Mouse (Mus musculus) forebrain, embryonic 11.5 days (tissue): Measurements from ENCODE around the gene Nol3. TPM values are rescaled to one million over a fixed set of nuclear protein-coding genes. Genes with fewer than 3 reads are reported as not detected.
A peak's percentile ranks its signal among the peaks of the same experiment; 100 is the strongest.

ENCODE experiments used
- ATAC-seq: fragments of 200-750 bp; cut with Nextera tagmentation; replicated peaks from 2 replicates; pipeline ENCODE4 v1.8.0; 2017; ENCODE audit warnings: moderate TSS enrichment; ENCODE audit not compliant: low FRiP score
- DNase-seq: peaks from one replicate; pipeline ENCODE4 v3.0.0-alpha.2; 2017; ENCODE audit warnings: low spot score
- H3K27ac ChIP-seq: fragments of 300-500 bp; sonication (generic); 2 replicates; pipeline ENCODE4 v1.5.1; 2014; ENCODE audit warnings: low read depth, low read length
- H3K27me3 ChIP-seq: fragments of 300-500 bp; sonication (generic); 2 replicates; pipeline ENCODE4 v1.6.1; 2014; ENCODE audit warnings: mild to moderate bottlenecking, low read length, mixed read lengths; ENCODE audit not compliant: control insufficient read depth, insufficient read depth
- H3K36me3 ChIP-seq: fragments of 300-500 bp; sonication (generic); 2 replicates; pipeline ENCODE4 v1.6.1; 2014; ENCODE audit warnings: mild to moderate bottlenecking, low read length, moderate library complexity, mixed read lengths; ENCODE audit not compliant: control insufficient read depth, insufficient read depth
- H3K4me1 ChIP-seq: fragments of 300-500 bp; sonication (generic); replicated peaks from 2 replicates; pipeline ENCODE4 v1.6.1; 2014; ENCODE audit warnings: low read length, mixed read lengths; ENCODE audit not compliant: control insufficient read depth, insufficient read depth
- H3K4me2 ChIP-seq: fragments of 300-500 bp; sonication (generic); 2 replicates; pipeline ENCODE4 v1.6.1; 2014; ENCODE audit warnings: low read depth, mild to moderate bottlenecking, low read length, moderate library complexity, mixed read lengths; ENCODE audit not compliant: severe bottlenecking
- H3K4me3 ChIP-seq: fragments of 300-500 bp; sonication (generic); 2 replicates; pipeline ENCODE4 v1.5.1; 2014; ENCODE audit warnings: low read depth, low read length
- H3K9ac ChIP-seq: fragments of 300-500 bp; sonication (generic); 2 replicates; pipeline ENCODE4 v1.6.1; 2014; ENCODE audit warnings: low read length
- H3K9me3 ChIP-seq: fragments of 300-500 bp; sonication (generic); 2 replicates; pipeline ENCODE4 v1.6.1; 2016; ENCODE audit warnings: low read length, mixed read lengths; ENCODE audit not compliant: control insufficient read depth
- WGBS: fragments of 180-500 bp; shearing (Covaris S2); extraction: QIAGEN DNeasy Blood & Tissue Kit; methylation state at CpG from one replicate; pipeline ENCODE4 v1.1.7; 2014; 5-methylcytosine and 5-hydroxymethylcytosine counted together
- polyA plus RNA-seq: library from polyadenylated mRNA; unstranded; fragments of >200 nt; fragmentation: Nextera tagmentation; extraction: Ambion mirVana; gene quantifications from 2 replicates; pipeline ENCODE4 v1.2.1, GENCODE M21; 2014

Nol3 gene
- polyA plus RNA-seq, 1 experiment from 2014 or later: 1.6 TPM

GRCm38 (mm10) chr8:105306146-105306691 is 30.3 kb downstream of the Nol3 start:
- DNase-seq (no peak), ATAC-seq (peak; percentile 16; the same call in 1 of the 2 replicates)
- no peak overlapping the region for H3K27ac ChIP-seq
- H3K4me2 ChIP-seq: peak overlapping the region; percentile 33; the same call in 1 of the 2 replicates
- no peaks in the 10 kb centered on the region for H3K9me3 ChIP-seq
- peaks cover 5% of the 10 kb centered on the region for H3K4me1 ChIP-seq
- no peak overlapping the region for H3K9ac ChIP-seq
- H3K27me3 ChIP-seq: no peaks in the 10 kb centered on the region
- no peak overlapping the region for H3K4me3 ChIP-seq
- 60% methylated on average over 5 of the region's 5 CpGs for WGBS
- H3K36me3 ChIP-seq: peaks cover 12% of the 10 kb centered on the region

GRCm38 (mm10) chr8:105307670-105308069 is 31.7 kb downstream of the Nol3 start:
- ATAC-seq (no peak), DNase-seq (no peak)
- Histone ChIP-seq H3K9ac (no peak overlapping the region), H3K9me3 (no peaks in the 10 kb centered on the region), H3K4me3 (no peak overlapping the region), H3K27me3 (no peaks in the 10 kb centered on the region), H3K27ac (no peak overlapping the region), H3K4me1 (peaks cover 5% of the 10 kb centered on the region), H3K36me3 (peaks cover 5% of the 10 kb centered on the region), H3K4me2 (no peak overlapping the region)
- WGBS: 94% methylated on average over 13 of the region's 13 CpGs

- no peak overlapping the region for H3K4me2 ChIP-seq
- 96% methylated on average over 10 of the region's 10 CpGs for WGBS
- DNase-seq (no peak), ATAC-seq (no peak)
- no peak overlapping the region for H3K4me3 ChIP-seq
- no peaks in the 10 kb centered on the region for H3K27me3 ChIP-seq
- no peak overlapping the region for H3K9ac ChIP-seq
- H3K27ac ChIP-seq: no peak overlapping the region
- peaks cover 5% of the 10 kb centered on the region for H3K36me3 ChIP-seq
- no peaks in the 10 kb centered on the region for H3K9me3 ChIP-seq
- peaks cover 5% of the 10 kb centered on the region for H3K4me1 ChIP-seq
Observed at GRCm38 (mm10) chr8:105308428-105308827, 32.5 kb downstream of the Nol3 start.

- H3K36me3 ChIP-seq: peaks cover 5% of the 10 kb centered on the region
- H3K4me2 ChIP-seq: no peak overlapping the region
- ATAC-seq (no peak), DNase-seq (no peak)
- H3K27ac ChIP-seq: no peak overlapping the region
- no peak overlapping the region for H3K4me3 ChIP-seq
- H3K4me1 ChIP-seq: peaks cover 5% of the 10 kb centered on the region
- H3K27me3 ChIP-seq: no peaks in the 10 kb centered on the region
- H3K9ac ChIP-seq: no peak overlapping the region
- no peaks in the 10 kb centered on the region for H3K9me3 ChIP-seq
- WGBS: 77% methylated on average over 15 of the region's 15 CpGs
Observed at GRCm38 (mm10) chr8:105309142-105309847, 33.4 kb downstream of the Nol3 start.

- H3K9ac ChIP-seq: no peak overlapping the region
- H3K36me3 ChIP-seq: peaks cover 5% of the 10 kb centered on the region
- no peak for ATAC-seq
- no peaks in the 10 kb centered on the region for H3K9me3 ChIP-seq
- no peak overlapping the region for H3K4me2 ChIP-seq
- H3K4me1 ChIP-seq: peaks cover 5% of the 10 kb centered on the region
- no peak overlapping the region for H3K4me3 ChIP-seq
- DNase-seq: no peak
- no peaks in the 10 kb centered on the region for H3K27me3 ChIP-seq
- 82% methylated on average over 8 of the region's 8 CpGs for WGBS
- no peak overlapping the region for H3K27ac ChIP-seq
Observed at GRCm38 (mm10) chr8:105310118-105310517, 34.2 kb downstream of the Nol3 start.

- ATAC-seq (no peak), DNase-seq (no peak)
- WGBS: 90% methylated on average over 1 of the region's 1 CpGs
Observed at GRCm38 (mm10) chr8:105311718-105312117, 35.8 kb downstream of the Nol3 start.

GRCm38 (mm10) chr8:105312891-105313481 is 37.0 kb downstream of the Nol3 start:
- Histone ChIP-seq H3K9me3 (no peaks in the 10 kb centered on the region), H3K27me3 (no peaks in the 10 kb centered on the region), H3K4me3 (no peak overlapping the region), H3K9ac (no peak overlapping the region), H3K36me3 (peaks cover under 1% of the 10 kb centered on the region; the same call in 1 of the 2 replicates), H3K4me1 (no peaks in the 10 kb centered on the region), H3K27ac (no peak overlapping the region), H3K4me2 (no peak overlapping the region)
- DNase-seq (no peak), ATAC-seq (no peak)
- 84% methylated on average over 8 of the region's 8 CpGs for WGBS

More at GRCm38 (mm10) chr8:105311718-105312117, 35.8 kb downstream of the Nol3 start:
- Histone ChIP-seq H3K36me3 (peaks cover 3% of the 10 kb centered on the region), H3K4me2 (no peak overlapping the region), H3K27ac (no peak overlapping the region), H3K4me1 (no peaks in the 10 kb centered on the region), H3K9me3 (no peaks in the 10 kb centered on the region), H3K27me3 (no peaks in the 10 kb centered on the region), H3K9ac (no peak overlapping the region), H3K4me3 (no peak overlapping the region)

- Histone ChIP-seq H3K9me3 (no peaks in the 10 kb centered on the region), H3K4me2 (no peak overlapping the region), H3K36me3 (no peaks in the 10 kb centered on the region; the same call in 1 of the 2 replicates), H3K4me3 (no peak overlapping the region), H3K4me1 (no peaks in the 10 kb centered on the region), H3K27ac (no peak overlapping the region), H3K9ac (no peak overlapping the region), H3K27me3 (no peaks in the 10 kb centered on the region)
- WGBS: 80% methylated on average over 9 of the region's 9 CpGs
- no peak for DNase-seq
- peak; percentile 29; the same call in 1 of the 2 replicates for ATAC-seq
Observed at GRCm38 (mm10) chr8:105313622-105314402, 37.9 kb downstream of the Nol3 start.
